Mouse (Mus musculus) cerebellum, postnatal 36 days (tissue): ENCODE data around the gene Olfr310.

Source experiments
- DNase-seq, 2 experiments: peaks; one replicate each; pipeline ENCODE4 v3.0.0; 2021 to 2022; ENCODE audit warnings: mixed read lengths in 2 of 2

Gene Olfr310

DNA sequence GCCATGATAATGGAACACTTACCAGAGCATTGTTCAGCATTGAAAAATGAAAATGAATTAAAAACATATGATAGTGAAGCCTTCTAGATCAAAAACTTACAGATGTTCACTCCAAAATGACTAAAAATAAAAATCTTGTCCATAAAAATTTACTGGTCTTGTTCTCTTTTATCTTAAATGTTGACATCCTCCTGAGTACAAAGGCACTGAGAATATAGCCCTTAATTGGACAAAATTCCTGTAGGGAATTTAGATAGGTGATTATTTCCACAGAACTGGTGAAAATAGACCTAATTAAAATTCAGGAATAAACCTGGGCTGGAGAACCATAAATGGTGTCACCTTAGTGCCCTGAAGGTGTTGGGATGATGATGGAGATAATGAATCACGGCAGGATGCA is at the start of gene Olfr310:
Gene Olfr310 (minus strand): TSS at position 101 of the 400 bp plus-strand sequence.
- DNase-seq = no peak

DNA sequence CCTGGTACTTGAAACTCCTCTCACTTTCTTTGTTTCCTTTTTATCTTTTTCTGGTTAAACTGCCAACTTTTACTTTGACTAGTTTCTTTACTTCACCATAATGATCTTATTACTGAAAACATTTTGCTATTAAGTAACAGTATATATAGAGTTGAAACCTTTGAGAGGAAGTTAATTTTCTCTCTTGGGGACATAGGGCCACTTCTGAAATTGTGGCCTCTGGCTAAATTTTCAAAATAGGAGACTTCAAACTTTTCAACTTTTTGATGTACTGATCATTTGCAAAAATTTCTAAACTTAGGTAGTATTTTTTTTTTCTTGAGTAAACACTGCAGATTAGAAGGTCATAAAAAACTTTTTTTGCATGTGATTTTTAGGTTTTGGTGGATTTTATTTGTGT is 48.6 kb upstream of the Olfr310 start, which contains the start of gene Olfr308:
Gene Olfr308 (minus strand): TSS at position 101 of the 400 bp plus-strand sequence.
- no peak for DNase-seq

DNA sequence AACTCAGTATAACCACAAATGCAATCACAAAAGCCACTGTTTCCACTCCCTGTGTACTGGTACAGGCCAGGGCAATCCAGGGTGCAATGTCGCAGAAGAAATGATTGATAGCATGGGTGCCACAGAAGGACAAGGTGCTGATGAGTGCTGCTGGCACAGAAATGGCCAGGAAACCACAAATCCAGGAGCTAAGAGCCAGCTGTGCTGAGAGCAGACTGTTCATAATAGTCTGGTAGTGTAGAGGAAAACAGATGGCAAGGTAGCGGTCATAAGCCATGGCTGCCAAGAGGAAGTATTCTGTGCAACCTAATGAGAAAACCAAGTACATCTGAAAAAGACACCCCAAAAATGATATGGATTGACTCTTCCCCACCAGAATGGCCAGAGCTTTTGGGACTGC is 44.4 kb upstream of the Olfr310 start:
- DNase-seq = no peak

DNA sequence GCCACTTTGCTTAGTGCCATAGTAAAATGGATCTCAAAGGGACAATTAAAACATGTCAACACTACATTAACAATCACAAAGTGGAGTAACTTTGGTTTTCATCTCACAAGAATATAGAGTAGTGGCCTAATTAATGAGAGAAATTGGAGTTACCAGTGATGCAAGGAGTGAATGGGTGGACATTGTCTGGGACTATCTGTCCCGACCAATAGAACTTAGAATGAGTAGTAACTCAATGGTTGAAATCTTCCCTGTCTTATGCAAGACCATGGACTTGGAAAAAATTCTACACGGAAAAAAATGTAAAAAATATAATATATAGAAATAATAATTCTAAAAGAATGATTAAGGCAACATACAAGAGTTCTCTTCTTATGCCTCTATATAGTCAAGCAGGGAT is 36.6 kb upstream of the Olfr310 start, which contains the start of gene Olfr309:
Gene Olfr309 (minus strand): TSS at position 101 of the 400 bp plus-strand sequence.
- DNase-seq = no peak

DNA sequence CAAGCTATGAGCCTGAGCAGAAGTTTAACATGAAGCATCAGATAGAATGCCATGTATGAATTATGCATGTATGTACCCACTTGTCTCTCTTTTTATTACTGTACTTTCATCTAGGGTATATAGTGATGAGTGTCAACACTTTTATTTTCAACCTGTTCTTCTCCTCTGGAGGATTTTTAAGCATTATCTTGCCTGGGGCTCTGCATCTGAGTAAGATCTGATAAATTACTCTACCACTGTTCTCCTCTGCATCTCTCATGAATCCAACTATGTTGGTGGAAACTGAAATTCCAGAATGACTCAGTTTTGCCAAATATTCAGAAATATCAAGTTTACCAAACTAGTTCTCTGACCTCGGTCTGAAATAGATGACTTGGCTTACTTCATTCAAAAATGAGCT is 30.8 kb downstream of the Olfr310 start, which contains the start of gene Vmn2r76:
Gene Vmn2r76 (minus strand): TSS at position 101 of the 400 bp plus-strand sequence.
- DNase-seq = no peak
